Mouse (Mus musculus): ENCODE results near the gene Olfr1367. TPM values are rescaled to one million over a fixed set of nuclear protein-coding genes. Genes with fewer than 3 reads are reported as not detected.

Gene Olfr1367
- polyA plus RNA-seq, 1 experiment from 2014 or later: not detected

Other genes starting within 250 kb of the Olfr1367 start
- gene Olfr1369-ps1, start 235.4 kb upstream of the Olfr1367 start, polyA plus RNA-seq (2015; fragmentation: Nextera tagmentation; extraction: Ambion mirVana): 0.05 TPM in 1 of 2 replicates, not detected in the other
- gene Olfr263, start 217.3 kb upstream of the Olfr1367 start, polyA plus RNA-seq (2015; fragmentation: Nextera tagmentation; extraction: Ambion mirVana): not detected in 2 replicates
- not detected in 2 replicates for gene Olfr1368, start 201.0 kb upstream of the Olfr1367 start, polyA plus RNA-seq (2015; fragmentation: Nextera tagmentation; extraction: Ambion mirVana)
- 155 and 156 TPM in 2 replicates for gene Trim27, start 167.5 kb upstream of the Olfr1367 start, polyA plus RNA-seq (2015; fragmentation: Nextera tagmentation; extraction: Ambion mirVana)
- not detected in 2 replicates for gene Gpx5, start 54.2 kb upstream of the Olfr1367 start, polyA plus RNA-seq (2015; fragmentation: Nextera tagmentation; extraction: Ambion mirVana)
- not detected in 2 replicates for gene Gpx6, start 34.8 kb upstream of the Olfr1367 start, polyA plus RNA-seq (2015; fragmentation: Nextera tagmentation; extraction: Ambion mirVana)
- 8.6 and 8.7 TPM in 2 replicates for gene Zscan12, start 15.9 kb downstream of the Olfr1367 start, polyA plus RNA-seq (2015; fragmentation: Nextera tagmentation; extraction: Ambion mirVana)
- gene Zkscan3, start 55.8 kb downstream of the Olfr1367 start, polyA plus RNA-seq (2015; fragmentation: Nextera tagmentation; extraction: Ambion mirVana): 66.9 and 71.5 TPM in 2 replicates
- gene Pgbd1, start 94.1 kb downstream of the Olfr1367 start, polyA plus RNA-seq (2015; fragmentation: Nextera tagmentation; extraction: Ambion mirVana): 2.2 and 2.3 TPM in 2 replicates
- 26.5 and 27.2 TPM in 2 replicates for gene Zscan26, start 106.8 kb downstream of the Olfr1367 start, polyA plus RNA-seq (2015; fragmentation: Nextera tagmentation; extraction: Ambion mirVana)
- gene Nkapl, start 121.6 kb downstream of the Olfr1367 start, polyA plus RNA-seq (2015; fragmentation: Nextera tagmentation; extraction: Ambion mirVana): 2.2 and 2.9 TPM in 2 replicates
- 2.6 and 2.8 TPM in 2 replicates for gene Zkscan4, start 132.0 kb downstream of the Olfr1367 start, polyA plus RNA-seq (2015; fragmentation: Nextera tagmentation; extraction: Ambion mirVana)
- gene Gm10065, start 132.5 kb downstream of the Olfr1367 start, polyA plus RNA-seq (2015; fragmentation: Nextera tagmentation; extraction: Ambion mirVana): not detected in 2 replicates
- 0.40 and 0.56 TPM in 2 replicates for gene AK157302, start 148.3 kb downstream of the Olfr1367 start, polyA plus RNA-seq (2015; fragmentation: Nextera tagmentation; extraction: Ambion mirVana)
- 12.6 and 13.1 TPM in 2 replicates for gene Gm11273, start 154.5 kb downstream of the Olfr1367 start, polyA plus RNA-seq (2015; fragmentation: Nextera tagmentation; extraction: Ambion mirVana)
- 3.6 and 5.5 TPM in 2 replicates for gene Zkscan8, start 184.2 kb downstream of the Olfr1367 start, polyA plus RNA-seq (2015; fragmentation: Nextera tagmentation; extraction: Ambion mirVana)
- gene Olfr1366, start 195.9 kb downstream of the Olfr1367 start, polyA plus RNA-seq (2015; fragmentation: Nextera tagmentation; extraction: Ambion mirVana): 0.09 and 0.18 TPM in 2 replicates
- gene Olfr1535, start 213.0 kb downstream of the Olfr1367 start, polyA plus RNA-seq (2015; fragmentation: Nextera tagmentation; extraction: Ambion mirVana): not detected in 2 replicates
- not detected in 2 replicates for gene Olfr1364, start 234.8 kb downstream of the Olfr1367 start, polyA plus RNA-seq (2015; fragmentation: Nextera tagmentation; extraction: Ambion mirVana)